Mouse (Mus musculus) liver, embryonic 16.5 days (tissue): ENCODE measurements around the gene Vmn1r196. TPM values are rescaled to one million over a fixed set of nuclear protein-coding genes. Genes with fewer than 3 reads are reported as not detected.
"Not testable (repeated sequence)": the region's sequence is repeated elsewhere in the genome, so short reads cannot be mapped to it uniquely, and the experiment has no call there.

Source experiments
- ATAC-seq: fragments of 200-750 bp; cut with Nextera tagmentation; 2 replicates; pipeline ENCODE4 v1.8.0; 2017; ENCODE audit warnings: low read depth, mild to moderate bottlenecking, moderate number of reproducible peaks, moderate library complexity
- H3K27ac ChIP-seq: fragments of 300-500 bp; sonication (generic); 2 replicates; pipeline ENCODE4 v1.5.1; 2014; ENCODE audit warnings: mild to moderate bottlenecking, low read length
- H3K27me3 ChIP-seq: fragments of 300-500 bp; sonication (generic); 2 replicates; pipeline ENCODE4 v1.6.1; 2014; ENCODE audit warnings: low read depth, low read length, mixed read lengths; ENCODE audit not compliant: control insufficient read depth, insufficient read depth
- H3K36me3 ChIP-seq: fragments of 300-500 bp; sonication (generic); 2 replicates; pipeline ENCODE4 v1.6.1; 2014; ENCODE audit warnings: mild to moderate bottlenecking; ENCODE audit not compliant: control insufficient read depth, insufficient read depth
- H3K4me1 ChIP-seq: fragments of 300-500 bp; sonication (generic); 2 replicates; pipeline ENCODE4 v1.6.1; 2014; ENCODE audit warnings: low read depth, low read length, mixed read lengths; ENCODE audit not compliant: control insufficient read depth
- H3K4me2 ChIP-seq: fragments of 300-500 bp; sonication (generic); 2 replicates; pipeline ENCODE4 v1.6.1; 2014; ENCODE audit warnings: low read depth, low read length, mixed read lengths
- H3K4me3 ChIP-seq: fragments of 300-500 bp; sonication (generic); 2 replicates; pipeline ENCODE4 v1.5.1; 2014; ENCODE audit warnings: low read depth, mild to moderate bottlenecking, low read length
- H3K9ac ChIP-seq: fragments of 300-500 bp; sonication (generic); 2 replicates; pipeline ENCODE4 v1.6.1; 2014; ENCODE audit warnings: low read depth, low read length
- H3K9me3 ChIP-seq: fragments of 300-500 bp; sonication (generic); replicated peaks from 2 replicates; pipeline ENCODE4 v1.6.1; 2016; ENCODE audit warnings: low read length; ENCODE audit not compliant: control insufficient read depth
- WGBS: fragments of 180-500 bp; shearing (Covaris S2); extraction: QIAGEN DNeasy Blood & Tissue Kit; methylation state at CpG from one replicate; pipeline ENCODE4 v1.1.7; 2014; ENCODE audit not compliant: insufficient replicate concordance; 5-methylcytosine and 5-hydroxymethylcytosine counted together
- polyA plus RNA-seq: library from polyadenylated mRNA; unstranded; fragments of >200 nt; fragmentation: Nextera tagmentation; extraction: Ambion mirVana; gene quantifications from 2 replicates; pipeline ENCODE4 v1.2.1, GENCODE M21; 2015

Gene Vmn1r196
- not detected in 2 replicates for polyA plus RNA-seq

DNA sequence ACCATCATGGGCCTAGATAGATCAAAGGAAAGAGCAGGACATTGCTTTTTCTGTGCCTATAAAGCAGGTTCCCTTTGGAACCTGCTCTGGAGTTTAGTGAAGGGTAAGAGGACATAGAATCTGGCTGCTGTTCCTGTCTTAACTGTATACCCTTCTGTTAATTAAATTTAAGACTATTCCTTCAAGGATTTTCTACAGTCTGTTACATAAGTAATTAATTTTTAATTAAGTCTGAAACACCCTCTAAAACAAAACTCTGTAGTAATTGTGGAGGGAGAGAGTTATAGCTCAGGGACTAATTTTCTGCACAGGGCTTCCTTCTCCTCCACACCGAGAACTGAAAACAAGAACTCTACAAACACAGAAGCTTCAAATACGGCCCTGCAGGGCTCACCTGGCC is at the start of gene Vmn1r196:
Gene Vmn1r196 (plus strand): TSS at position 301 of the 400 bp plus-strand sequence.
- Histone ChIP-seq H3K9me3 (no peaks in the 10 kb centered on the region), H3K36me3 (no peaks in the 10 kb centered on the region), H3K27me3 (no peaks in the 10 kb centered on the region), H3K27ac (no peak within 1 kb of the TSS), H3K9ac (no peak within 1 kb of the TSS), H3K4me2 (no peak within 1 kb of the TSS), H3K4me1 (no peaks in the 10 kb centered on the region), H3K4me3 (no peak within 1 kb of the TSS)
- 52% methylated on average over 2 of the region's 2 CpGs for WGBS
- ATAC-seq = no peak

DNA sequence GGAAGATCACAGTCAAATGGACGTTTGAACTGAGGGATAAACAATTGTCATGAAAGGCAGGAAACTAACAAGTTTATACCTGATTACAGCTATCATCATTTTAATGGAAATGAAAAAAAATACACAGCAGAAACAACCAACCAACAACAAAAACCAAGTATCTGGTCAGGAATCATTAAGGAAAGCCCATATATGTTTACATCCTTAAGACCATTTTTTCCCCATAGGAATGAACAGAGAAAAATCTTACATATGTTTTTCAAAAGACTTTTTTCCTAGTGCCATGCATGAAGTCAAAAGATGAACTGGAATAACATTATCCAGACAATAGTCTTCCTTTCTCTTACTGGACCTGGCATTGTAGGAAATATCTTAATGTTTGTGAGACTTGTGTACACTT is 45.8 kb upstream of the Vmn1r196 start, which contains the start of gene Vmn1r194:
Gene Vmn1r194 (plus strand): TSS at position 301 of the 400 bp plus-strand sequence.
- no peaks in the 10 kb centered on the region for H3K27me3 ChIP-seq
- no peak within 1 kb of the TSS for H3K4me3 ChIP-seq
- no peak within 1 kb of the TSS for H3K27ac ChIP-seq
- no peak within 1 kb of the TSS for H3K4me2 ChIP-seq
- no peaks in the 10 kb centered on the region for H3K9me3 ChIP-seq
- no peaks in the 10 kb centered on the region for H3K4me1 ChIP-seq
- no peaks in the 10 kb centered on the region for H3K36me3 ChIP-seq
- no peak for ATAC-seq
- H3K9ac ChIP-seq = no peak within 1 kb of the TSS
- 21% methylated on average over 1 of the region's 1 CpGs for WGBS

DNA sequence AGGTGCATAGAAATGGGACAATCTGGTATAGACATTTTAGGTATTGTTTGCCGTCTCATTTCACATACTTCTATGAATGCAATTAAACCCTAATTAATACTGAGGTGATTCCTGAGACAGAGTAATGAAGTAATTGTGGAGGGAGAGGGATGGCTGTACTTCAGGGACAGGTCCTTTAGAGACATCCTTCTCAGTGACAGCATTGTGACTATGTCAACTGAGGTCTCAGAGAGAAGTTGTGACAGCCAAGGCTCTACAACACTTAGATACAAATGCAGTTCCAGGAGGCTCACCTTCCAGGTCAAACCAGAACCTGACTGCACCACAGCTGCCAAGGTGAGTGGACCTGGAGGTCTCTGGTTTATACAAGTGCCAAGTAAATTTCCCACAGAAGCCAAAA is 19.5 kb upstream of the Vmn1r196 start, which contains the start of gene Vmn1r195:
Gene Vmn1r195 (plus strand): TSS at position 301 of the 400 bp plus-strand sequence.
- not testable (repeated sequence) for ATAC-seq, H3K27me3 ChIP-seq, H3K9me3 ChIP-seq, H3K9ac ChIP-seq, H3K36me3 ChIP-seq, H3K27ac ChIP-seq, H3K4me2 ChIP-seq, H3K4me3 ChIP-seq, H3K4me1 ChIP-seq
- WGBS = 73% methylated on average over 1 of the region's 1 CpGs

DNA sequence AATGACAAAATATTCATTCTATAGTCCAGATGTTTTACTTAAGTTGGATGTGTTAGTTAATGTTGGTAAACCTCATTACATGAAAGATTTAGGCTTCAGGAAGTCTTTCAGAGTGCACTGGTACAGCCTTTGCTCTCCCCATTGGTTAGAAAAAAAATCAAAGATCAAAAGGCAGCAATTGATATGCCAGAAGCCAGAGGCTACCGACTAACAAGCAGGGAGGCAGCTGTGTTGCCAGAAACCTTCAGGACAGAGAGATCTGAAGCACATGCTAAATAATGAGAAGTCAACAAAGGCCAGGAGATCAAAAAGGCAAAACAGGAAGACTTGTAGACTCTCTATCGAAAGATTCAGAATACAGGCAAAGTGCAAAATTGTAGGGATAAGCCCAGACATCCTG is 18.0 kb upstream of the Vmn1r196 start:
- Histone ChIP-seq H3K27ac (no peak overlapping the region), H3K27me3 (no peaks in the 10 kb centered on the region), H3K9ac (no peak overlapping the region), H3K36me3 (no peaks in the 10 kb centered on the region), H3K4me2 (no peak overlapping the region), H3K4me1 (no peaks in the 10 kb centered on the region), H3K4me3 (no peak overlapping the region), H3K9me3 (no peaks in the 10 kb centered on the region)
- ATAC-seq = no peak
- WGBS = 36% methylated on average over 2 of the region's 2 CpGs

DNA sequence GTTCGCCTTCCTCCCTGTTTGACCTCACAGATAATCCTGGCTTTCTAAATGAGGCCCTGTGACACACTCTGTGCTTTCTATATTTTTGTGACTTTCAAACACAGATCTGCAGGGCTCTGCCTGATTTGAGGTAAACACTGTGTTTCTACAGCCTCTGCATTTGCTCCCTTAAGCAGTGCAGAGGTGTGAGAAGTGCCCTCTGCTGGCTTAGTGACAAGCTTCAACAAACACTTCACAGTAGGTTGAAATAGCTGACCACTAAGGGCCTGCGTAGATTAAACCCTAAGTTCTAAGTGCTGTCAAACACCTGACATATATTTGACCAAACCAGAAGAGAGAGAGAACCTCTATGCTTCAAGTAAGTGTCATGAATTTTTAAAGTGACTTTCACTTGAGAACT is 5.1 kb upstream of the Vmn1r196 start:
- H3K4me3 ChIP-seq = no peak overlapping the region
- H3K9ac ChIP-seq = no peak overlapping the region
- no peaks in the 10 kb centered on the region for H3K27me3 ChIP-seq
- H3K4me2 ChIP-seq = no peak overlapping the region
- no peaks in the 10 kb centered on the region for H3K36me3 ChIP-seq
- no peak overlapping the region for H3K27ac ChIP-seq
- no peaks in the 10 kb centered on the region for H3K4me1 ChIP-seq
- 44% methylated on average over 2 of the region's 2 CpGs for WGBS
- no peaks in the 10 kb centered on the region for H3K9me3 ChIP-seq
- no peak for ATAC-seq

DNA sequence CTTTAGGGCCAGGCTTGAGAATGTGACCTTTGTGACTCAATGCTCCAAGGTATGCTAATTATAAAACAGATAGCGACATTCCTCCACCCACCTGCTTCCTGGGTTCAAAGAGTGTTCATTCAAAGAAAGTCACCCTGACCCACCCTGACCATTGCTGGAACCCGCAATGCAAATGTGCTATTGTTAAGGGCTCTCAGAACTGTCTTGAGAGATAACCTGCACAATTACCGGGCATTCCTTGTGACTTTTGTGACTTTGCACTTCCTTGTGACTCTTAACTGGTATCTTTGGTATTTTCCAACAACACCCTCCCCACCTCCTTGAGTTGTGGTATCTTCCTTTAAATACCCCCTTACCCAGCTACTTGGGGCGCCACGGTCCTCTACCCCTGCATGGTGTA is 18.4 kb downstream of the Vmn1r196 start:
- H3K27ac ChIP-seq, H3K4me2 ChIP-seq, ATAC-seq, H3K9me3 ChIP-seq, H3K4me3 ChIP-seq, H3K36me3 ChIP-seq, H3K9ac ChIP-seq, H3K4me1 ChIP-seq, H3K27me3 ChIP-seq: not testable (repeated sequence)
- WGBS = 65% methylated on average over 5 of the region's 5 CpGs

DNA sequence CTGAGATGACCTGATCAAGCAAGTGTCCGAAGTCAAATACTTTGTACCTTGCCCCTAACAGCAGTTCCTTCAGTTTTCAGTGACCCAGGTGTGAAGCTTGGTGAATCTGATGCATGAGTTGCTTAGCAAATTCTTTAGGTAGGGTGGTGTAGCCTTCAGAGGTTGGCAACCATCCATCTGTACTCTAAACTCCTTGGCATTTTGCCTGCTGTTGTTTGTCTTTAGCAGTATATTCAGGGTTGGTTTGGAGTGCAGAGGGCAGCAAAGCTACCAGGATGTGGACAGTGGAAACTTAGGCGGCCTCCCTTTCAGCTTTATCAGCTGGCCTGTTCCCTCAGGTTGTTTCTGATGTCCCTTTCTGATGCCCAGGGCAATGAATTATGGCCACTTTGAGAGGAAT is 25.6 kb downstream of the Vmn1r196 start:
- no peak overlapping the region for H3K4me2 ChIP-seq
- H3K36me3 ChIP-seq = no peaks in the 10 kb centered on the region
- H3K4me1 ChIP-seq = no peaks in the 10 kb centered on the region
- H3K9me3 ChIP-seq = no peaks in the 10 kb centered on the region
- no peak overlapping the region for H3K27ac ChIP-seq
- H3K4me3 ChIP-seq = no peak overlapping the region
- ATAC-seq = no peak
- H3K9ac ChIP-seq = no peak overlapping the region
- WGBS = 32% methylated on average over 2 of the region's 2 CpGs
- H3K27me3 ChIP-seq = no peaks in the 10 kb centered on the region

DNA sequence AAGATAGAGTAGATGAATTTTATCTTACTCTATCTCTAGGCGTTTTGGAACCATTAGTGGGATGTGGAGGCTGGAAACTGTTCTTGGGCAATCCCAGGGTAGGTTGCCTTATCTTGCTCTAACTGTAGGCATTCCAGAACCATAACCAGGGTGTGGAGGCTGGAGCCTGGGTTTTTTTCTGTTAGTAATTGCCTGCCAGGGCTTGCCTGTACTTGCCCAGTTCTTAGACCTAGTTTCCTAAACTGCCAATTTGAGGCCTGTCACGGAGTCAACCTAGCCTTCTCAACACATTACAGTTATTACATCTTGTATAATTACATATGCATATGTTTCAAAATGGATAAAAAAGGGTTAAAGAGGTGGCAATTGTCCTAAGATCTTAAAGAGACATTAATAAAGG is 27.6 kb downstream of the Vmn1r196 start:
- H3K36me3 ChIP-seq = no peaks in the 10 kb centered on the region
- H3K4me3 ChIP-seq = no peak overlapping the region
- H3K4me2 ChIP-seq = no peak overlapping the region
- no peak overlapping the region for H3K9ac ChIP-seq
- 54% methylated on average over 2 of the region's 2 CpGs for WGBS
- no peaks in the 10 kb centered on the region for H3K4me1 ChIP-seq
- no peak for ATAC-seq
- H3K27me3 ChIP-seq = no peaks in the 10 kb centered on the region
- H3K9me3 ChIP-seq = no peaks in the 10 kb centered on the region
- no peak overlapping the region for H3K27ac ChIP-seq

DNA sequence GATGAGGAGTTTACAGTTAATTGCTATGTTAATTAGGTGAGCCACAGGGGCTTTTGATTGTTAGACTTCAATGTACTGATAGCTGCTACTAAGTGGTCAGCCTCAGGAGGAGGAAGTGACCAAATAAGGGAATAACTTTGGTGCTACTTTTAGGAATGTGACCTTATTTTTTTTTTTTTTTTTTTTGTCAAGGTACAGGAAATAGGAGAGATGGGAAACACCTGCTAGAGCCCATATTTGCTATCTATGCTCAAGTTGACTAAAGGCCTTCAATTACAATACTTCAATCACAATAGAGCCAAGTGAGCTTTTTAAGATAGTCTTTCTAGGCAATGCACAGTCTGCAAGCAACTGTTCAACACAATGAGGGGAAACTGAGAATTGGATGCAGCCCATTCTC is 30.4 kb downstream of the Vmn1r196 start:
- ATAC-seq = no peak
- Histone ChIP-seq H3K36me3 (no peaks in the 10 kb centered on the region), H3K9me3 (no peaks in the 10 kb centered on the region), H3K27me3 (no peaks in the 10 kb centered on the region), H3K4me3 (no peak overlapping the region), H3K4me1 (no peaks in the 10 kb centered on the region), H3K27ac (no peak overlapping the region), H3K9ac (no peak overlapping the region), H3K4me2 (no peak overlapping the region)

DNA sequence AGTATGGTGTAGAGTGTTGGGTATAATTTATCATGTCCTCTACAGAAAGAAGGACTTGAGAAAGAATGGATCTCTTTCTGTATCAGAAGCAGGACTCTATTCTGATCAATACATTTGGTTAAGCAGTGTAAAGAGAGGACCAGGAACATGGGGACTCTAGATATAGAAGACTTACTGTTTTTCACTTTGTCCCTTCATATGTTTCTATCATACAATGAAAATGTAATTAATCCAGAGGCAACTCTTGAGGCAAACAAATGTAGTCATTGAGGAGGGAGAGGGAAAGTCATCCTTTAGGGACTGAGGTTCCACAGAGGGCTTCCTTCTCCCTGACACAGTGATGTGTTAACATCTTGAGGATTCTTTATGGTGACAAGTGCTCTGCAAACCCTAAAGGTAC is 34.6 kb downstream of the Vmn1r196 start, which contains the start of gene Vmn1r197:
Gene Vmn1r197 (plus strand): TSS at position 301 of the 400 bp plus-strand sequence.
- Histone ChIP-seq H3K27me3 (no peaks in the 10 kb centered on the region), H3K4me2 (no peak within 1 kb of the TSS), H3K4me1 (no peaks in the 10 kb centered on the region), H3K4me3 (no peak within 1 kb of the TSS), H3K36me3 (no peaks in the 10 kb centered on the region), H3K9me3 (no peaks in the 10 kb centered on the region), H3K9ac (no peak within 1 kb of the TSS), H3K27ac (no peak within 1 kb of the TSS)
- ATAC-seq = no peak
